ENCODE assay signal across 9 mouse cellular contexts in the genomic region with DNA sequence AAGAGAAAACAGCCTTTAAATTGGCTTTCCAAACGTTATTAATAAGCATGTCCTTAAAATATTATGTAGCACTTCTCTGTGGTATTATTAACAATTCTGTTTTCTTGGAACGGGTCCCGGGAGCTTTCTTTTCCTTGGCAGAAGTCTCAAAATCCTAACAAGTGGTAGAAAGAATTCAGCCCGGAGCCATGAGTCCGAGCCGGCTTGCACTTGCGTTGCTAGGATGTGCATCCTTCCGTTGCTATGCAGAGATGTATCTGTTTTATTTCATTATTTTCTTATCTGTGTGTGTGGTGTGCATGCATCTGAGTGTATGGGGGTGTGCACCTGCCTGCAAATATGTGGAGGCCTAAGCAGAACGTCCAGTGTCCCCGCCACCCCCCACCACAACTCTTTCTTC. TPM values are rescaled to one million over a fixed set of nuclear protein-coding genes. Genes with fewer than 3 reads are reported as not detected.
DNase-seq lines count a peak whose midpoint lies in the region; ATAC-seq lines count a peak whose summit lies in the region.
"Had no signal": no experiment of that assay in that cellular context is flagged by ENCODE, and none has a peak within 500 bp of the region (broad histone marks: within the 10 kb centered on the region; RNA-seq: fewer than 3 reads in every experiment).

No protein-coding gene starts in this region.

- H3K36me3 ChIP-seq in forebrain, embryonic 15.5 days, result no peaks in the 10 kb centered on the region
- H3K36me3 ChIP-seq in forebrain, embryonic 12.5 days (replicated peaks), result no peaks in the 10 kb centered on the region

- peaks cover 17% of the 10 kb centered on the region for H3K4me1 ChIP-seq in forebrain, embryonic 15.5 days
- H3K4me1 ChIP-seq in forebrain, embryonic 12.5 days, result peaks cover 6% of the 10 kb centered on the region; the same call in 1 of the 2 replicates

- peak; percentile 49 for DNase-seq in kidney, postnatal 14 days
- no peak for DNase-seq in kidney, adult 9 months
- peak; percentile 21 for DNase-seq in Muller cell, postnatal 12 days (ENCODE audit: inconsistent ontology term)
- peak; percentile 37 for DNase-seq in layer of hippocampus, adult 9-10 months (ENCODE audit: low spot score)
- no peak for DNase-seq in B cell, adult 2 months
- DNase-seq: kidney, adult 18-20 months had no signal

- no peak overlapping the region for H3K9ac ChIP-seq in forebrain, embryonic 15.5 days (replicated peaks)
- no peak overlapping the region for H3K9ac ChIP-seq in forebrain, embryonic 12.5 days

- no peak overlapping the region for H3K4me3 ChIP-seq in forebrain, embryonic 15.5 days
- H3K4me3 ChIP-seq in forebrain, embryonic 12.5 days (replicated peaks), result no peak overlapping the region

- WGBS in forebrain, embryonic 15.5 days, result 39% methylated on average over 10 of the region's 10 CpGs
- WGBS in forebrain, embryonic 12.5 days, result 87% methylated on average over 10 of the region's 10 CpGs

- H3K27me3 ChIP-seq in forebrain, embryonic 15.5 days, result no peaks in the 10 kb centered on the region
- no peaks in the 10 kb centered on the region for H3K27me3 ChIP-seq in forebrain, embryonic 12.5 days

- no peaks in the 10 kb centered on the region for H3K9me3 ChIP-seq in forebrain, embryonic 15.5 days
- H3K9me3 ChIP-seq in forebrain, embryonic 12.5 days, result no peaks in the 10 kb centered on the region

- 0 out of 2 replicates have a peak overlapping the region, but pooled peaks have one; percentile 24 for H3K27ac ChIP-seq in forebrain, embryonic 15.5 days (replicated peaks)
- H3K27ac ChIP-seq in forebrain, embryonic 12.5 days, result no peak overlapping the region

- ATAC-seq in forebrain, embryonic 15.5 days (replicated peaks), result 0 out of 2 replicates have a peak, but pooled peaks have one; percentile 55
- ATAC-seq in forebrain, embryonic 12.5 days (ENCODE audit: low FRiP score), result no peak
- no peak for ATAC-seq in megakaryocyte-erythroid progenitor cell, adult 5-6 weeks (replicated peaks; ENCODE audit: low FRiP score, low TSS enrichment, poor library complexity, severe bottlenecking)

- no peak overlapping the region for H3K4me2 ChIP-seq in forebrain, embryonic 15.5 days (replicated peaks)
- no peak overlapping the region for H3K4me2 ChIP-seq in forebrain, embryonic 12.5 days

RNA-seq across cellular contexts. Expression of gene Fam8a1, which starts 41.5 kb away (rescaled TPM):
- 21.2 and 24.6 TPM in 2 replicates for polyA plus RNA-seq in forebrain, embryonic 15.5 days (2015; fragmentation: Nextera tagmentation; extraction: Ambion mirVana)
- polyA plus RNA-seq in forebrain, embryonic 12.5 days (2016; fragmentation: Nextera tagmentation; extraction: Ambion mirVana), result 20.2 and 21.0 TPM in 2 replicates
- total RNA-seq in megakaryocyte-erythroid progenitor cell, adult 5-6 weeks (2014; fragmentation: Nextera tagmentation), result 12.1 and 14.3 TPM in 2 replicates
- 9.4 and 11.6 TPM in 2 replicates for total RNA-seq in megakaryocyte-erythroid progenitor cell, adult 5-6 weeks (2017)

Comparison
In these comparisons a context has a peak if more than half of its experiments do, and no peak if none do; other contexts are left out.
1. DNase-seq: peak in kidney, postnatal 14 days (single experiment), Muller cell, postnatal 12 days (single experiment) and layer of hippocampus, adult 9-10 months (single experiment); none in kidney, adult 9 months (single experiment) and B cell, adult 2 months (0 of 2).